Mouse (Mus musculus): ENCODE results near the gene Tex2.
"Not testable (repeated sequence)": the region's sequence is repeated elsewhere in the genome, so short reads cannot be mapped to it uniquely, and the experiment has no call there.

Tex2 gene

GRCm38 (mm10) chr11:106577624-106578355 is 35.4 kb downstream of the Tex2 start:
- DNase-seq, result not testable (repeated sequence)

- DNase-seq, result no peak
Measured at GRCm38 (mm10) chr11:106574456-106574855, 38.8 kb downstream of the Tex2 start.

- no peak for DNase-seq
Measured at GRCm38 (mm10) chr11:106573476-106574240, 39.6 kb downstream of the Tex2 start.

GRCm38 (mm10) chr11:106572958-106573357 is 40.3 kb downstream of the Tex2 start:
- DNase-seq, result no peak

GRCm38 (mm10) chr11:106572020-106572782 is 41.0 kb downstream of the Tex2 start:
- no peak for DNase-seq

- DNase-seq, result no peak
Measured at GRCm38 (mm10) chr11:106571026-106571983, 41.9 kb downstream of the Tex2 start.

- DNase-seq, result no peak
Measured at GRCm38 (mm10) chr11:106568329-106568960, 44.8 kb downstream of the Tex2 start.

- DNase-seq, result no peak
Measured at GRCm38 (mm10) chr11:106566040-106566785, 47.0 kb downstream of the Tex2 start.

- peak; percentile 70 for DNase-seq
Measured at GRCm38 (mm10) chr11:106564261-106564660, 49.0 kb downstream of the Tex2 start.

- DNase-seq, result no peak
Measured at GRCm38 (mm10) chr11:106562707-106563106, 50.5 kb downstream of the Tex2 start.

- peak; percentile 35 for DNase-seq
Measured at GRCm38 (mm10) chr11:106559773-106560172, 53.5 kb downstream of the Tex2 start.

GRCm38 (mm10) chr11:106558008-106558407 is 55.2 kb downstream of the Tex2 start:
- no peak for DNase-seq

- no peak for DNase-seq
Measured at GRCm38 (mm10) chr11:106557398-106557797, 55.8 kb downstream of the Tex2 start.

- no peak for DNase-seq
Measured at GRCm38 (mm10) chr11:106556689-106557088, 56.5 kb downstream of the Tex2 start.

- no peak for DNase-seq
Measured at GRCm38 (mm10) chr11:106555805-106556615, 57.2 kb downstream of the Tex2 start.

GRCm38 (mm10) chr11:106550398-106550797 is 62.8 kb downstream of the Tex2 start:
- no peak for DNase-seq

- no peak for DNase-seq
Measured at GRCm38 (mm10) chr11:106546081-106546480, 67.1 kb downstream of the Tex2 start.

GRCm38 (mm10) chr11:106544916-106545315 is 68.3 kb downstream of the Tex2 start:
- no peak for DNase-seq

- DNase-seq, result no peak
Measured at GRCm38 (mm10) chr11:106544133-106544532, 69.1 kb downstream of the Tex2 start.

- DNase-seq, result no peak
Measured at GRCm38 (mm10) chr11:106543006-106543405, 70.2 kb downstream of the Tex2 start.

All from right cerebral cortex, postnatal 25 days (tissue).